Mouse (Mus musculus) naive thymus-derived CD4-positive, alpha-beta T cell, adult 2 months (primary cell): ENCODE data around the gene Slc52a3.
"Not testable (repeated sequence)": the region's sequence is repeated elsewhere in the genome, so short reads cannot be mapped to it uniquely, and the experiment has no call there.

Experiments
- DNase-seq: peaks from one replicate; pipeline ENCODE4 v3.0.0-alpha.2; 2011; ENCODE audit warnings: low read depth

The Slc52a3 gene

DNA sequence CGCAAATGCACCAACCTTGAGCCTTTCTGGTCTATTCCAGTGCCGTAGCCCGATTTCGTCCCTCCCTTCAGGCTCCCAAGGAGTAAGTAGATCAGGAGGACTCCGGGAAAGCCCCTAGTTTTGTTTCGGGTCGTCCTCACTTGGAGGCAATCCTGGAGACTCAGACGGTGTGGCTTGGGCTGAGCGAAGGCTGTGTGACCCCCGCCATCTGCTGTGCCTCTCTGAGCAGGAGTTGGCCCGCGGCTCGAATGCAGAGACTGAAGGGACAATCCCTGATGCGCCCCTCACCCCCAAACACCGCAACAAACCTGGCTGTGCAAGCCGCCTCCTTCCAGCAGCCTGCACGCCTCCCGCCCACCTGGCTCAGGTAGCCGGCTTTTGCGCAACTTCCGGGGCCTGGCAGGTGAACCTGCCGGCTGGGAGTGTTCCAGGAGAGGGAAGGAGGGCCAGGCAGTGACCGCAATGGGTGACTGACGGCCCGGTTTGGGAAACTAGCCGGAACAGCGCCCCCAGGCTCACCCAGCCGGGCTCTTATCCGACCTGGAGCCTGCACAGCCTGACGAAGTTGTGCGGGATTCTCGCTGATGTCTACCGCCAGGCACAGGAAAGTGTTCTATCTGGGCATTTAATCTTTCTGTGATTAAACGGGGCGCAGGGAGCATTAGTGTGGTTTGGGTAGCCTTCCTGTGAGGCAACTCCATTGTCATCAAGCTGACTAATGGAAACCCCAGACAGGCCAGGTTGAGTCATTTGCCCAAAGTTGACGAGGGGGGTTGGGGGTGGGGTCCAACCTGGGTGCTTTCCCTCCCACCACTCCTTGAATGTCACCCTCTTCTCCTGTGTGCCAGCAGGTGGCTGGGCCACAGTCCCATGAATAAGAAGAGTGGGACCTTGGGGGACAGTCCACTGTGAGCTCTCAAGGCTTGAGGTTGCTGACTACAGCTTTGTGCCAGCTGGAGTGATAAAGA is 22.4 kb upstream of the Slc52a3 start:
- peak; percentile 69 for DNase-seq

DNA sequence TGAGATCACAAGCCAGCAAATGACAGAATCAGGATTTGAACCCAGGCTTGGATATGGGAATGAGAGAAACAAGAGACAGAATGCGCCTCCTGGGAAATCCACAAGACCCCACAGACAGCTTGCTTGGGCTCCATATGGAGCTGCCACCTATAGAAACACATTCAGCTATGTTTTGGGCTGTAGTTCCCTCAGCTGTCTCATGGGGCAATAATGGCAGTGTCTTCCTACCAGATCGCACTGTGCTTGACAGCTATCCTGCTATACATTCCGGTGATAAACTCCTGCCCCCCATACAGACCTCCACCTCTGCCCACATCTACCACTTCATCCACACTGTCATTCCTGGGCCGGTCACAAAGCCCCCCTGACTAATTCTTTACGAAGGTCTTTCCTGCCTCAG is 21.0 kb upstream of the Slc52a3 start:
- no peak for DNase-seq

DNA sequence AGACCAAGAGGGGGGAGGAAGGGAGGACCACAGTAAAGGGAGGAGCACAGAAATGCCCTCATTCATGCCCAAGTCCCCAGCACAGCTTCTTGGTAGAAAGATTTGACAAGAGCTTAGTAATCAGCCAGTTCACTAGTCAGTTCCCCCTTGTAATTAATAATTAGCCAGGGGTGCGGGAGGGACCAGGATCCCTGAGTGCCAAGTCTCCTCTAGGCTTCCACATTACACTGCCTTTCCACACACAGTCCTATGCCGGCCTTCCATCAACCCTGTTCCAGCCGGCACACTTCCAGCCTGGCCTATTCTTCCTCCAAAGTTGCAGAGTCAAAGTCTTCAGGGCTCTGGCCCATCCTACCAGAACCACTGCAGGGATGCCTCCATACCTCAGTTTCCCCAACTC is 20.2 kb upstream of the Slc52a3 start:
- no peak for DNase-seq

DNA sequence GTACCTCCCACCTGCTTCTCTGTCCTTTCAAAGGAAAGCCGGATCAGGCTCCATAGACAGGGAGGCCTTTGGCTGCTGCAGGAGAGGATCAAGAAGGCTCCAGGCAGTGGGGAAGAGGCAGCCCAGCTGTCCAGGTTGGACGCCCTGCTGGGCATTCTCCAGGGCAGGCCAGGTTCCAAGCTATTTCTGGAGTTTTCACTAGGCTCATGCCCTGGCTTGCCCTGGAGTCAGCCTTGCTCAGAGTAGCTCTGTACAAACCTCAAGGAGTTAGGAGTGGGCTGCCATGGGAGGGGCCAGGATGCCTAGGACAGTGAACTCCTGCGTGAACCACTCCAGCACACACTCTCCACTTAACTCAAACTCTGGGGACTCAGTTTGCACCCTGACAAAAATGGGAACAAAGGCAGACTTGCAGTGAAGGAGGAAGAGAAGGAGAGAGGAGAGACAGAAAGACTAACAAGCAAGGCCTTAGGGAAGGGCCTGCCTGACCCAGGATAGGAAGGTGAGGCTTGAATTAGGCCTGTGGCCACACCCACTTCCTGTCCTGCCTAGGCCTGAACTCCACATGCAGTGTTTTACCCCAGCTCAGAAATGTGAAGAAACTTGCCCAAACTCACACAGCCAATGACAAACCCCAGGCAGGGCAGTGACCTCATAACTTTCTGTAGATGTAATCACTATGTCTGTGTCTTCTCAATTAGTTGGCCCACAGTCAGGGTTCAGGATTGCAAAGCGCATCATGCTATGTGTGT is 18.4 kb upstream of the Slc52a3 start:
- DNase-seq, result no peak

DNA sequence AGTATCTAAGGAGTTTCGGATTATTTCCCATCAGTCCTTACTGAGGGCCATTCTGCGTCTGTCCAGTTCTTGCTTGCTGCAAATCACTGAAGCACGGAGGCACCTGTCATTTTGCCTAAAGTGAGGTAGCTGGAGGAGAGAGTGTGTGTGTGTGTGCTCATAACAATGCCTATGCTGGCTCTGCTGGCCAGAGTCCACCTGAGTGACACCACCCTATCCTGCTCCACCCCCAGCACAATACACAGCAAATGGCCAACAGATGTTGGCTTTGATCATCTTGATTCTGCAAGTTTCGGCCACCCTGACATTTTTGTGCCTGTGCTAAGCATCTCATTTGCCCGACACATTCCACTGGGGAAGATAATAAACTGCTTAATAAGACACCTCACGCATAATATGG is 17.8 kb upstream of the Slc52a3 start:
- DNase-seq, result no peak

DNA sequence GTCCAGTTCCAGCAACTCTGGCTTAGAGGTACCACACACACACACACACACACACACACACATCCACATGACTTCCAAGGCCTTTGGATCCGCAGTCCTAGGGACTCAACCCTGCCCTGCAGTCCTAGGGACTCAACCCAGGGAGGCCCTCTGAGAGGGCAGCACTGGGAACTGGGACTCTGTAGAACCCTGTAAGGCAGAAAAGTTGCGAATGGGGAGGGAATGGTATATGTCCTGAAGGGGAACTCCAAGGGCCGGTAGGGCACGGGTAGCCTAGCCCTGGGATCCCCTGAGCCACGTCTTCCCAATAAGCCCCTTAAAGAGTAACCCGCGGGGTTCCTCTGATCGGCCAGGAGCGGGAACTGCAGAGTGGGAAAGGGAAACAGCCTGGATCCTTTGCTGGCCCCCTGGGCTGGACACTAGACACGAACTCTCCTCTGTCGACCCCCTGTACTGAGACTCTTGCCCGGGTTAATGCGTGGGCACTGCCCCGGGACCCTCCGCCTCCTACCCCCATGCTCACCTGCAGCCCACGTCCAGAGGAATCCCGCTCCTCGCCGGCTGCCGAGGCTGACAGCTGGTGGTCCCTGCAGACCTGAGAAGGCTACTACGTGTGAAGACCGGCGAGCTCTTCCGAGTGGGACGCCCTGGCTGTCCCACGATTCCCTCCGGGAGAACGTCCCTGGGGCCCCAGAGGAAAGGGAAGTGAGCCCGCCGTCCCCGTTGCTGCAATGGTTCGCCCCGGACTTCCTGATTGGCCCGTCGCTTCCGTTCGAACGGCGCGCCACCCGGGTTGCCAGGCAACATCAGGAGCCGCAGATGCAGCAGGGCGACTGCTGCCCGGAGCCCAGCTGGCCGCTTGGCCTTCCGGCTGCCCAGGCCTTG is 16.6 kb upstream of the Slc52a3 start, which contains the start of gene Fam110a:
Gene Fam110a (minus strand): TSS at position 750 of the 885 bp plus-strand sequence.
- DNase-seq, result peak; percentile 76

DNA sequence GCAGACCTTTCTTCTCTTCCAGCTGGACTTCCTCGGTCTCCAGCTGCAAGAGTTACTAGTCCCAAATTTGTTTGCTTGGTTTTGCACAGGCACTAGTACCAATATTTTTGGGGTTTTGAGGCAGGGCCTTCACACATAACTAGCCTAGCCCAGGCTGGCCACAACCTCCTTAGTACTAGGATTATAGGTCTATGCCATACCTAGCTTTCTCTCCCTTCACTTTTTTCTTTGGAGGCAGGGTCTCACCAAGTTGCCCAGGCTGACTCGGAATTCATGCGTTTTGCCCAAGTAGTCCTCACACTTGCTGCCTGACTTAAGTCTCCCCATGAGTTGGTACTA is 16.0 kb upstream of the Slc52a3 start:
- DNase-seq, result no peak

DNA sequence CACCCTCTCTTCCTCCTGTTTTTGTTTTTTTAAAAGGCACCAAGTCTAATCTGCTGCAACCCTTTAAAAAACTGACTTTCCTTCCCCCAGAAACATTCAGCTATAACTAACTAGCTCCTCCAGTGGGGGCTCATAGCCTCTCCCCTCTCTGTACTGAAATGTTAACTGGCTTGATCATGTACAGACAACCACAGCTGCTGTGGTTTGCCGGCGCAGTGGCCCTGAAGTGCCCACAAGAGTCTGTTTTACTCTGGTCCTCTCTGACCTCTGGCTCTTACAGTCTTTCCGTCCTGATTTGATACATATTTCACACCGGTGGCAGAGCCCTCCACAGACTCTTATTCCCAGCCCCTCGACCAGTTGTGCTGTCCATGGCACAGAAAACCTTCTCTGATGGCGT is 15.0 kb upstream of the Slc52a3 start:
- DNase-seq, result no peak

DNA sequence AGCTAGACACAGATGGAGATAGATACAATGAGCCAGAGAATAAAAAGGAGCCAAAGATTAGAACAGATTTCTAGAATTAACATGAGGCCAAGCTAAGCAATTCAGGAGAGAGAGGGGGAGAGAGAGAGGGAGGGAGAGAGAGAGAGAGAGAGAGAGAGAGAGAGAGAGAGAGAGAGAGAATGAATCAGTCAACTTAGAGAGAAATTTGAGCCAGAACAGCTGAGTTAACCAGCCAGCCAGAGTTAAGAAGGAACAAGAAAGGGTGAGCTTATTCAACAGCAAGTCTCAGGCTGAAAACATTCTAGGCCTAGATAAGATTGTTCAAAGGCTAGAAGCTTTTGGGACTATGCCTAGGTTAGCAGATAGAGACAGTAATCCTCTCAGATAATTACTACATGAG is 13.8 kb upstream of the Slc52a3 start:
- no peak for DNase-seq

DNA sequence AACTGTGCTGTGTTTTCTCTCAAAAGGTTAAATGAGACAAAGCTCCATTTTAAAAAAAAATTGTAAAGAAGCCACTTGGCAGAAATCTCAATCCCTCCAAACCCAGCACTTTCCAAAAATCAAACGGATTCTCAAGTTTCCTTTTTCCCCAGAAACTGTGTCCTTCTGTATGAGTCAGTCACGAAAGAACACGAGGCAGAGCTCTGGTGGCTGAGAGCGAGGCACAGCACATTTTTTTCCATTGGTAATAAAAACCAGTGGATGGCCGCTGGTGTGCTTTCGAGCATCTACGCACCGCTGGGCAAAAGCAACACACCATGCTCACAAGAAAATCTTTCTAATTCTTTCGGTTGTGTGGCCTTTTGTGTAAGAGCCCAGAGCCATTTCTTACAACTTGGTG is 12.3 kb upstream of the Slc52a3 start:
- DNase-seq, result no peak

DNA sequence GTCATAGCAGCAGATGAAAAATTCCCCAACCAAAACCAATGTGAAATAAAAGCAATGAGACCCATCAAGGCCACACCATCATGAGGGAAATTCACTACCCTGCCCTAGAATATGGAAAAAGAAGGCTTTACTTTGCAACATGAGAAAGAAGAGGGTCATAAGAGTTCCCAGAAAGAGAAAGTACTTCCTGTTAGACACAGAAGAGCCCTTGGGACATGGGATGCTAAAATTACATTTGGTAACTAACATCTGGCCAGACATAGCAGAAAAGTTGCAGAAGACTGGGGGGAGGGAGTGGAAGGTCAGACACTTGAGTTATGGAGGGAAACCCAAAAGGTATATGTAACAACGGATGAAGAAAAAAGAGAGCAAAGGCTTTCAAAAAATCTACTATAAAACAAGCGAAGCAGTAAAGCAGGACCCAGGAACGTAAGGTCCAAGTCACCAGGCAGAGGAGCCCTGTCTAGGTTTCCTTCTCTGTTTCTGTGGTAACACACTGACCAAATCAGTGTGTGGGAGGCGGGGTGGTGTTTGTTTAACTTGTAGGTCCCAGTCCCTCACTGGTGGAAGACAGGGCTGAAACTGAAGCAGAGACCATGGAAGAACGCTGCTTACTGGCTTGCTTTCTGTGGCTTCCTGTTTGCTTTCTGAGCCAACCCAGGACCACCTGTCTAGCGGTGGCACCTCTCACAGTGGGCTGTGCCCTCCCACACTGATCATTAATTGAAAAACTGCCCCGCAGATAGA is 10.7 kb upstream of the Slc52a3 start:
- DNase-seq, result no peak

DNA sequence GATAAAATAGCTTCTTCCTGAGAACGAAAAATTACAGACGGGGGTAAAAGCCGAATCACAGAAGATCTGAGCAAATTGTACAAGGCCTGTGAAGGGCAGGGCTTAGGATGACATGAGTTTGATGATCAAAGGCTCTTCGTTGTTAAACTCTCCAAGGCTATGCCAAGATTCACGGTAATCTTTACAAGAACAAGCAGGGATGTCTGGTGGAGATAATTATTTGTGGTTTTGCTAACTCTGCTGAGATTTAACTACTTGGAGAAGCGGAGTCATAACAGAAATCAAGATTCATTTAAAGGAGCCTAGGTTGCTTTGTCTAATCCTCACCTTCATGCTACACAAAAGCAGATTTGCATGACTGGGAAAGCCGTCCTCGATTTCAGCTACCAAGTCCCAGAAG is 9.4 kb upstream of the Slc52a3 start:
- no peak for DNase-seq

DNA sequence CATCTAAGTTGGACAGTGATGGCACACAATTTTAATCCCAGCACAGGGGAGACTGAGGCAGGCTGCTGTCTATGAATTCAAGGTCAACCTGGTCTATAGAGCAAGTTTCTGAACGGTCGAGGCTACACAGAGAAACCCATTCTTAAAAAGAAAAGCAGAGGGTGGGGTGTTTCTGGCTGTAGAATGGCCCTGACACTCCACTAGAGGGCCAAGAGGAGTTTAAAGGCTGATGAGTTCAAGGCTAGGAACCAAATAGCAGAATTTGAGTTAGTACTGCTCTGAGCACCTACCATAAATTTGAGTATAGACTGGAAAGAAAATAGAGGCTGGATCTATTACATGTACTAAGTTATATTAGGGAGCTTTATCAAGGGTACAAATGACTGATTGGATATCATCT is 7.3 kb upstream of the Slc52a3 start:
- no peak for DNase-seq

DNA sequence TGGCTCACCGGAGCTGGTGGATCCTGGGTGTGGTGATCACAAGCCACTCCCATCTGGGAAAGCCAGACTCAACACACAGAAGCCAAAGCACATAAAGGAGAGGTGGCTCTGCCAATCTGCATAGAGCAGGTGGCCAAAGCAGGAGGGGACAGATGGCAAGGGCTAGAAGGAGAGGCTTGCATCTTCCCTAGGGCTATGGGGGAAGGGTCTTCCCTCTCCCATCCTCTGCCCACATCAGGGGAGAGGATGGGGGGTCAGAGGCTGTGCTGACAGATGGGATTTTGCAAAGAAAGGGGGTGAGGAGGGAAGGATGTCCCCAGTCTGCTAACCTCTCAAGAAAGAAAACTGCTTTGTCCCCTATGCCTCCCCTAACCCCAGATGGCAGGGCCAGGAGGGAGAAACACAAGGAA is 5.3 kb upstream of the Slc52a3 start:
- no peak for DNase-seq

DNA sequence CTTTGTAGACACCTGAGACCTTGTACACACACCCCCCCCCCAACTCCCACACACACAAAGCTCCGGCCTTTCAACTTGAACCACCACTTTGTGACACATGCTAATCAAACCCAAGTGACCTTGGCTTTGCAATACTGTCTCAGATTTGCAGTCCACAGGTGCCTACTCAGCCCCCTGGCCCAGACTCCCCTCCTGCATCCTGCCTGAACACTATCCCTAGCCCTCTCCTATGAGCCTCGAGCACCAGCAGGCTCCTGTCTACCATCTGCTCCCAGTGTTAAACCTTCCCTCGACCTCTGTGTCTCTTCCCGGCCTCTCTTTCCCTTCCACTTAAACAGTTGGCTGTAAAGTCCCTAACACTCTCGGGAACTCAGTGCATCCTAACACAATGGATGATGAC is 4.9 kb upstream of the Slc52a3 start:
- DNase-seq, result no peak

DNA sequence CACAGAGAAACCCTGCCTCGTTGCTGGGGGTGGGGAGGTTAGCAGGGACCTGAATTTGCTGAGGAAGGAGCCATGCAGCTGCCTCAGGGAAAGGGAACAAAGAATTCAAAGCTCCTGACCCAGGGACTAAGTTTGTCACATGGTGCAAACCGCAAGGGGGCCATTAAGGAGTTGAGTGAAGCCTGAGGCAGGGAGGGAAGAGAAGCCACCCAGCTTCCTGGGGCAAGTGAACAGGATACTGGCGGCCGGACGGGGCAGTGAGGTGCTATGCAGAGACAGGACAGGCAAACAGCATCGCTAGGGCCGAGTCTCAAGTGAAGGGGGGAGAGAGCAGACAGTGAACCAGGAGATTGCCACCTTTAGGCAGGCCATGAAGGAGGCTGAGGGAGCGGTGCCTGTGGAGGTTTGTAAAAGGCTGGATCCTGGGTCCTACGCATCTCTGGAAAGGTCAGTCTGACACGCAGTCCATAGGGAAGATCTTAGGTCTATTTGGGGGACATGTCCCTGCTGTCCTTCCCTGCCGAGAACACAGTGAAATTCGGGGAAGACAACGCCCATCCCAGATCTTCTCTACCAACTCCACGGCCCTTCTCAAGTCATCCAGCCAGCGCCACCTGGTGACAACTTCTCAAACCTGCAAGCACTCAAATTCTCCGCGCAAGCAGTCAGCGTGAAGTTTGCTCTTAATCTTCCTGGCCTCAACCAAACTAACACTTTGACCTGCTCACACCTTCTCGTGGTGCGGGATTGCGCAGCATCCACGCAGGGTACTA is 1.8 kb upstream of the Slc52a3 start:
- peak; percentile 86 for DNase-seq

DNA sequence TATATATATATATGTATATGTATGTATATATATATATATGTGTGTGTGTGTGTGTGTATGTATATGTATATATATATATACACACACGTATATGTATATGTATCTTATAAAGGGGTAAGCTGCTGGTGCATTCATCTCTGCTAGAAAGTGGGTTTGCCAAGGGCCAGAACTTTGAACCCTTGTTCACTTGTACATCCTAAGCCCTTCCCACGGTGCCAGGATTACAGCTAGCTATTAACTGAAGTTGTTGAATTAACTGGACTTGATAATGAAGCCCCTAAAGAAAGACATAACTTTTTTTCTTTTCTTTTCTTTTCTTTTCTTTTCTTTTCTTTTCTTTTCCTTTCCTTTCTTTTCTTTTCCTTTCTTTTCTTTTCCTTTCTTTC is 872 bp downstream of the Slc52a3 start:
- DNase-seq, result not testable (repeated sequence)

DNA sequence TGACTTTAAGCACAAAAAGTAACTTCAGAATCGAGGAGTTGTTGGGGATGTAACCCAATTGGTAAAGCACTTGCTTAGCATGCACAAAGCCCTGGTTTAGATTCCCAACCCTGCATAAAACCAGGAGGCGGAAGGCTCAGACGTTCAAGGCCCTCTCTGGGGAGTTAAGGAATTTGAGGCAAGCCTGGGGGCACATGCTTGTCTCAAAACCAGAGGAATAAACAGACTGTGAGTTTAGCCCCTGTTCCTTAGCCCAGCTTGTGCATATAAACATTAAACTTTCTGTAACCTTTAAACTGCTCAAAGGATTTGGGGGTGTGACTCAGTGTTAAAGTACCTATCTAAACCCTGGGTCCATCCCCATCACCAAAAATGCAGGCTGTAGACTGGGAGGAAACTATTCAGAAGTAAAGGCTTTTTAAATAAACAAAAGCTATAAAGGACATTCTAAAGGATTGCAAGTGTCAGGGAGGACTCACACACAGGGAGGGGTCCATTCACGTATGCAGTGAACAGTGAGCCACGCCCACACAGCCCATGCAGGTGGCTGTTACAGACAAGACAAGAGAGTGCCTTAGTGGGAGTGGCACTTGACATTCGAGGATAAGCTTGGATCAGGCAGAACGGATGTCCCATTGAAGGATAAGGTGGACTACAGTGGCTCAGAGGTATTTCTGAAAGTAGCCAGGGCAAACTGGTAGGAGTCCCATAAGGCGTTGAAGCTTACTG is 1.6 kb downstream of the Slc52a3 start:
- DNase-seq, result no peak

DNA sequence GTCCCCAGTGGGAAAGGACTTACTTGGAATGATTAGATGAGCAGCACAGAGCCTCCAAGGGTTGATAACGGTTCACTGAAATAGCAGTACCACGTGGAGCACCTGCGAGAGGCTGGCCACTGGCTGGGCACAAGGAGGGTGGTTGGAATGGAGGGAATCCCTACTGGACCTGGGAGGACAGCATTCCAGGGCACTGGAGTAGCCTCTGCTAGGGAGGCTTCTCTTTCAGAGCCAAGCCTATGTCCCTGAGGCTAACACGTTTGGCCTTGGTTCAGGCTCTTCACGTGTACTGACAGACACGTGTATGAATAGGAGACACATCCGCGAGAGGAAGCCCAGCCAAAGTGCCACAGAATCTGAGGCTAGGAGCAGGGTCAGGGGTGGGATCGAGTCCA is 2.2 kb downstream of the Slc52a3 start:
- DNase-seq, result no peak

DNA sequence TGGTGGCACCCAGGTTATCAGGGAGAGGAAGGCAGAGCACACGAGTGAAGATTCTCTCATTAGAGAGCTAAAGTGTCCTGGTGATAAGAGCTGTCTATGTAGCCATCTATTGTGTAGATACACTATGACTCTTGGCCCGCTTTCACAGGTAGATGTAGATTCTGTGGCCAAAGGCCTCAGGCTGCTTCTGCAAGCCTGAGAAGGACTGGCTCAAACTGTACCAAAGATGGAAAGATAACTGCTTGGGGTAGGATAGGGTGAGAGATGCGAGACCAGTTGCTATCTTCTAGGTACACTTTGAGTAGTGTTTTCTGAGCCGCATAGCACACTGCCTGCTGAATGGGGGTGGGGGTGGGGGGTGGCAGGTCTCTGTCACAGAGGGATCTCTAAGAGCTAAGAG is 2.6 kb downstream of the Slc52a3 start:
- DNase-seq, result no peak
